Mouse (Mus musculus) CD4-positive naive resting alpha-beta T cell, adult 76 days (primary cell): ENCODE data around the gene Tbc1d8b. TPM values are rescaled to one million over a fixed set of nuclear protein-coding genes. Genes with fewer than 3 reads are reported as not detected.

Experiments
- total RNA-seq: library from RNA; stranded (reverse); gene quantifications from one replicate; pipeline ENCODE4 v1.2.4, GENCODE M21; 2023

The Tbc1d8b gene
- 9.6 TPM for total RNA-seq

GRCm38 (mm10) chrX:139684775-139685695 is at the start of gene Tbc1d8b:
Tbc1d8b (plus strand) TSS chrX:139684996.

GRCm38 (mm10) chrX:139714381-139714780 is 29.6 kb downstream of the Tbc1d8b start, which contains the start of gene Gm15013:
Gm15013 (minus strand) TSS chrX:139714481.

GRCm38 (mm10) chrX:139782278-139783044 is 97.7 kb downstream of the Tbc1d8b start, which contains the start of gene Ripply1:
Ripply1 (minus strand) TSS chrX:139782353.

GRCm38 (mm10) chrX:139800406-139800878 is 115.6 kb downstream of the Tbc1d8b start, which contains the start of gene Cldn2:
Cldn2 (plus strand) TSS chrX:139800828.

Other genes with a start within 250 kb of the Tbc1d8b start
- gene D330045A20Rik, start 204.6 kb upstream of the Tbc1d8b start, total RNA-seq, result not detected
- 0.53 TPM for gene Rnf128, start 121.7 kb upstream of the Tbc1d8b start, total RNA-seq
- not detected for gene Gm15013, start 29.5 kb downstream of the Tbc1d8b start, total RNA-seq
- gene Ripply1, start 97.4 kb downstream of the Tbc1d8b start, total RNA-seq, result not detected
- not detected for gene Cldn2, start 115.8 kb downstream of the Tbc1d8b start, total RNA-seq
- gene Morc4, start 186.7 kb downstream of the Tbc1d8b start, total RNA-seq, result not detected